Mouse (Mus musculus) G1E (cell line): ENCODE data around the gene Fgfr2.

Experiments
- CTCF ChIP-seq: IDR thresholded peaks from 2 replicates; pipeline ENCODE4 v1.5.1; 2012; ENCODE audit warnings: low read depth, low read length, inconsistent platforms, mixed read lengths
- GATA1 ChIP-seq: IDR thresholded peaks from 2 replicates; pipeline ENCODE4 v1.6.1; 2012; ENCODE audit warnings: borderline replicate concordance, low read length, inconsistent platforms, mixed read lengths
- GATA2 ChIP-seq: IDR thresholded peaks from 2 replicates; pipeline ENCODE4 v1.6.1; 2012; ENCODE audit warnings: low read depth, low read length, inconsistent platforms, borderline replicate concordance

DNA sequence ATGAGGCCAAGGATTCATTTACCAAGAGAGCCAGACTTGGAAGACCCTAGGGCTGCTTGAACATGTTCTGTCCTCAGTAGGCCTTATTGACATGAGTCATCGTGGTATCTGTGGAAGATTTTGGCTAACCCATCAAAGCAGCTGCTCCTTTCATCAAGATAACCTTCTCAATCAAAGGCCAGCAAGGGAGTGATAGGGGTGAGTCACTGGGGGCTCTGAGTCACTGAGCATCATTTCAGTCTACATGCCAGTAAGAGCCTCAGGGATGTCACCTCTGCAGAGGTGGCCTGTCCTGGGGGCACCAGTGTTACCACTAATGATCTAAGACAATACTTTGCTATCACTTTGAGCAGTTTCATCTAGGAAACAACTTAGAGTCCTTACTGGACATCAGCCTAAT, 1292.9 kb downstream of the Fgfr2 start:
- TF ChIP-seq CTCF (no peak), GATA1 (no peak), GATA2 (no peak)
